Mouse (Mus musculus) layer of hippocampus, adult 9-11 months (tissue): Measurements from ENCODE around the gene Mfn2.

Experiments
- DNase-seq: peaks from one replicate; pipeline ENCODE4 v3.0.0; 2022

Gene Mfn2

GRCm38 (mm10) chr4:147909486-147909885, 5.0 kb upstream of the Mfn2 start:
- no peak for DNase-seq

DNA sequence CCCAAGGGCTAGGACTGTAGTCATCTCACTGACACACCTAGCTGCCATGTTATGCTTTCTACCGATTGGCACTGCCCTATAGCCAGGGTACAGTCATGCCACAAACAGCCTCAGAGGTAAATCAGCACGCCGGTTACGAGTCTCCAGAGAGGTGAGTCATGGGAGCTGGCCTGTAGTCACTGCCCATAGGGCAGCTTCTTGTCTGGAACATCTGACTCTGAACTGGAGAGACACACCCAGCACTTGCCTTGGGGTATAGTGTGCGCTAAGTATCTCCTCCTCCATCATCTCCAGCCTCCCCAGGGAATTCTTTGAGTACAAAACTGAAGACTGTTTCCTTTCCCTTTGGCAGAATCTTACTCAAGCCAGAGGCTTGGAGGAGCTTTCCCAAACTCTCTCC, 1.7 kb upstream of the Mfn2 start:
- DNase-seq, result no peak

GRCm38 (mm10) chr4:147905090-147905659, 671 bp upstream of the Mfn2 start:
- DNase-seq, result no peak

DNA sequence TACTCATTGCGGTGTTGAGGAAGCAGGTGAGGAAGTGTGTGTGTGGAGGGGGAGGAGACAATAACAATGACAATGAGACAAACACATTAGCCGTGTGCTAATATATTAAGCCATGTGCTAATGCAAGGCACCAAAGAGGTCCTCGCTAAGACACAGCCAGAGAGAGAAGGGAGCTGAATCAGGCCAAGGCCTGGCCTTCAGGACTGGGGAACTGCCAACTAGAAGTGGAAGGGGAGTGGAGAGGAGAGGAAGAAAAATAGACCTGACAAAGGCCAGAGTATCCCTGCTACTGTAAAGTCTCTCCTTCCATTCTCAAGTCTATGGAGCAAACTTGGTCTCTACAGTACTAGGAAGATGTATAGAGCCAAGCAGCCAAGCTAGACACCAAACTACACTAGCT, 903 bp downstream of the Mfn2 start:
- no peak for DNase-seq

DNA sequence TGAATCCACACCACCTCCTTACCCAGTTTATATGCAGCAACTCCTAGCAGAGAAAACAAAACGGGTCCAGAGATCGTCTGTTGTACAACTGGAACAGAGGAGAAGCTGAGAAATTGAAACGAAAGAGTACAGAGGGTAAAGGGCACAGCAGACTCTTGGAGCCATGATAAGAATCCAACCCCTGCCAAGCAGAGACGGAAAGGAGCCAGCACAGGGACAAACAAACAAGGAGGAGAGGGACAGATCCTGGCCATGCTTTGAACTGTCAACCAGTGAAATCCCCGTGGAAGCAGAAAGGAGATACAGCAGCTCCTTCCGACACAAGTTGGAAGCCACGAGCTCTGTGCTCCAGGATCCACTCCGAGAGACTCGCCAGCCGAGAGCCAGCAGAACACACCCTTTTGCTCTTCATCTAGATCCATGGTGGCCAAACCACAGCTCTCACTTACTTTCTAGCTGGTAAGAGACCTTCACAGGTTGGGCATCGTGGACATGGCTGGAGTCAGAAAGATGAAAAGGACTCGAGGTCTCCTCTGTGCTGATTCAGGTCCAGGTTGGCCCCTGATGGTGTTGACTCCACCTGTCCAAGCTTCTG, 1.5 kb downstream of the Mfn2 start:
- DNase-seq, result no peak

DNA sequence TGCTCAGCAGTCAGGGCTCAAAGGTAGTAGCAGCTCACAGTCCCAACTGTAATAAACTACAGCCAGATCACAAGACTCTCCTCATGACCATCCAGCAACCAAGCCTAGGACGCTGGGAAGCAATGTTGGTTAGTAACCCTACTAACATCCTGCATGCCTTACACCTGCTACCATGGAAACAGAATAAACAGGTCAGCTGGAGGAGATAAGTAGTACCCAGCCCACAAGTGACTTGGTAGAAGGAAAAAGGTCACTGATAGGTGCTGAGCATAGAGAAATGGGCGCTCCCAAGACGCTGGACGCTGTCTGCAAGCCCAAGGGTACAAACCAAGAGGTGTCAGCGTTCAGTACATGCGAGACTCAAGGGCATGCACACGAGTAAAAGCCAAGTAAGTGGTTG, 4.1 kb downstream of the Mfn2 start:
- no peak for DNase-seq

DNA sequence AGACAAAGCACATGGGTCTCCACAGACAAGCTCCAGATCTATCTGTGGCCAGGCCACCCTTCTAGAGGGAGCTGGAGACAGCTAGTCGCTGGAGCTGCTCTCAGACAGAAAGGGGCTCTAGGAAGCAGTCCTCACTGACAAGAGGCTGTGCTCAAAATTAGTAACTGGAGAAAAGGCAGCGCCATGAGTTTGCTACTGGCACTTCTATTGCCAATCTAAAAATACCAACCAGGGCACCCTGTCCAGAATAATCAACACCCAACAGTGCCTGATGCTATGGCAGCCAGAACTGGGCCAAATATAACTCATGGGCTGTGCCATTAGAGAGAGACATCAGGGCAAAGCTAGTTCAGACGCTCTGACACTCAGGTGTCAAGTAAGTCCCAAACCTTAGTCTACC, 7.2 kb downstream of the Mfn2 start:
- peak; percentile 48 for DNase-seq

GRCm38 (mm10) chr4:147896411-147896810, 8.1 kb downstream of the Mfn2 start:
- DNase-seq, result no peak

- no peak for DNase-seq
Observed at GRCm38 (mm10) chr4:147895815-147896330, 8.6 kb downstream of the Mfn2 start.

DNA sequence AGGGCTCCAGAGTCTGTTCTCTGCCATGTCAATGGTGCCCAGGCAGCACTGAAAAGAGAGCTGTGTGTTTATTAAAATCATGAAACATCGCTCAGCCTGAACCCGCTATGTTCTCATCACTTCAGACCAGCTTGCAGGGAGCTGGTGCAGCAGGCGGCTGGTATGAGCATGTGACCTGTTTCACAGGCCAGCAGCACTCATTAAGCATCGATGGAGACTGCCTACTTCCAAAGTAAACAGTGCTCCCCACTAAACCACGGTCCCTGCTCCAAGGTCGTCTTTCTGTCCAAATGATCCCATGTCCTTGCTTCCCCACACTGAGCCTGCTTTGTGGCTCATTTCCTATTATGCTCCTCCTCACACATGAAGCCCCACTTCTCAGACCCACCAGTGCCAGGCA, 14.2 kb downstream of the Mfn2 start:
- peak; percentile 66 for DNase-seq

DNA sequence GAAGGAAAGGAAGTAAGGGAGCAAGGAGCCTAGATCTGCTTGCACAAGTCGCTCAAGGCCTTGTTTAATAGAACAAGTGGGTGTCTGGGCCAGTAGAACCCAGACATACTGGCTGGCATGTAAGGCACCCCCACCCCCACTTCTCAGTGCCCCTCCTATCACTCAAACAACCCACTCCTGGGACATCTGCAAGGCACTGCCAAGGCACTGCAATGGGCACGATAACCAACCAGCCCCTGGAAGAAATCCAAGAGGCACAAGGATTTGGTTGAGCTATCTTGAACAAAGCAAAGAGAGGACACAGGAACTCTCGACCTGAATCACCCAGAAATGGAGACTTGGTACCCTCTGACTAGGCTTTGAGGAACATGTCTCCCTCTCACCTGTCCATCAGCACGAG, 16.3 kb downstream of the Mfn2 start:
- DNase-seq, result no peak

DNA sequence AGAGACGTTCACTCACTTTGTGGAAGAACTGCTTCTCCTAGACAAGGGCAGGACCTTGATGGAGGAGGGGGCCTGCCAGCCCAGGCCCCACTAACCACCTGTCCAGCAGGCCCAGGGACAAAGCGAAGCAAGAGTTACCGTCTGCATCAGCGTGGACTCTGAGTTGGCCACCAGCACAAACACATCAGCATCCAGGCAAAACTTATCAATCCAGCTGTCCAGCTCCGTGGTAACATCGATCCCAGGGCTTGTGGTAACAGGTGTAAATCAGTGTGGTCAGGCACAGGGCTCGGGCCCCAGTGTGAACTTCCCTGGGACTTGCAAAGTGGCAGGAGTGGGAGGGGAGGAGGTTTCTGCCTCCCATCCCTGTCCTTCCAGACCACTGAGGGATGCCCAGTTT, 17.2 kb downstream of the Mfn2 start:
- no peak for DNase-seq

DNA sequence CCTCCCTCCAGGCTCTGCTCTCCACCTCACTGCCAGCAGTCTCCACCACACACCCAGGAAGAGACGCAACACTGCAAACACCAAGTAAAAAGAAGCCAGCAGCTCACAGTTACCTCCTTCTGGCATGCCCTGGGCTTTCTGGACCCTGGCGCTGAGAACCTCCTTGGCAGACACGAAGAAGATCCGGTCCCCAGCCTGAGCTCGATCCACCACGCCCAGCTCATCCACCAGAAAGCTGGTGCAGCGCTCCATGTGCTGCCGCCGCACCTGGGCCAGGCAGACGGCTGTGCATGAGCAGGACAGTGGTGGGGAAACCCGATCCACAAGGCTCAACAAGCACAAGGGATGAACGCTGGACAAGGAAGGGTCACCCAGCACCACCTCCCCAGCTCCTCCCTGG, 18.3 kb downstream of the Mfn2 start:
- DNase-seq, result no peak

- DNase-seq, result no peak
Observed at GRCm38 (mm10) chr4:147884138-147884537, 20.4 kb downstream of the Mfn2 start.

DNA sequence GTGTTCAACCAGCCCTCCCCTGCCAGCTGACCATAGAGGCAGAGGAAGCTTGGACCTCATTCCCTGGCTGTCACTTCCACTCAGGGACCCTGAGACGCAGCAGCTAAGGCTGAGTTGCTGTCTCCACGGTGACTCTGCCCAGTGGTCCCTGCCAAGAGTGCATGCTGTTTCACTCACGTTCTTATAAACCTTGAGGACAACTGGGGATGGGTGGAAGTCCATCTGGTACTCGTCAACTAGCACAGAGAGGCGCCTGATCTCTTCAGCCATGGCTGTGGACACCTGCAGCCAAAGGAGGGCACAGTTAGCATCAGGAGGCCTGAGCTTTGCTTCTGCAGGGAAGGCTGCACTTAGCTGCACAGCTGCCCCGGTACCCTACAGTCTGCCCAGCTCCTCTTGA, 21.5 kb downstream of the Mfn2 start:
- DNase-seq, result no peak

DNA sequence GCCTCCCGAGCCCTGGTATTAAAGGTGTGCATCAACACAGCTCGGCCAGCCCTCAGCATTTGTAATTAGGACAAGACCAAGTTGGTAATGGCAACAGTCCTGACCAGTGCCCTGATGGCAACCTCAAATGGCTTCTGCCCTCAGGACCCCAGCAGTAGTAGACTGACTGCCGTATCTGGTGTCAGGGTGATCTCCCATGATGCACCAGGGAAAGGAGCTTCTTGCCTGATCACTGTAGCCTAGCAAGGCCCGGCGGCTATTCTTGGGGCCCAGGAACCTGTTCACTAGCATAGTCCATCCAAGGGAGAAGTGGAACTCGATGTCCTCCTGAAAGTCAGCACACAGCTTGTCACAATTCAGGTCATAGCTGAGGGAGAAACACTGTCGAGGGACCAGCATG, 22.7 kb downstream of the Mfn2 start:
- no peak for DNase-seq

DNA sequence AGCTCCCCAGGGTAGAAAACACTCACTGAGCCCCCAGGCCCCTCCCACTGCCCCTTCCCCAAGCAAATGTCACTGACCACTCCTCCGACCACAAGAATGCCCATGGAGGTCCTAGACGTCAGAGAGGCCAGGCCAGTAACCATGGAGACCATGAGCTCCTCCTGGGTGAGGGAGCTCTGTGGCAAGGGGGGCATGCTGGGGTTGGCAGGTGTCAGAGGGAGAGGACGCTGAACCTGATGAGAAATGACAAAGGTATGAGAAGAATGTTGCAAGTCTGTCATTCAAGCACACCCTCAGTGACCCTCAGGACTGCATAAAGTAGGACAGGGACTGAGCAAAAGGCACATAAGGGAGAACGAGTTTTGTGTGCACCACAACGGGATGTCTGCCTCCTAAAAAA, 24.6 kb downstream of the Mfn2 start:
- DNase-seq, result no peak

DNA sequence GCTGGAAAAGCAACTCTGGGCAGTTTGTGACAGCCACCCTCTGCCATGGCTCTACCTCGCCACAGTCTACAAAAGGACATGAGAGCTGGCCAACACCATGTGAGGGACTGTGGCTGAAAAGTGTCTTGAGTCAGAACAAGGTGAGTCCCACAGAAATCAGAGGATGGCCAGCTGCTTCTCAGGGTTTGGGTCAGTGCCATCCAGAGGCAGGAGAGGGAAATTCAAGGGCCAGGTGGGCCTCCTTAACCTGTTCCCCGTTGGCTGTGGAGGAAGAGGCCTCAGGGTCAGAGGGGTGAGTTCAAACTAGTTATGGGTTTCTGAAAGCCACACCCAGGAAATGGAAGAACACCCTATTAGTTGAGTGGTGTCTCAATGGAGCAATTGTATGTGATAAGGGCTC, 25.0 kb downstream of the Mfn2 start:
- DNase-seq, result no peak

- DNase-seq, result no peak
Observed at GRCm38 (mm10) chr4:147878537-147878936, 26.0 kb downstream of the Mfn2 start.

DNA sequence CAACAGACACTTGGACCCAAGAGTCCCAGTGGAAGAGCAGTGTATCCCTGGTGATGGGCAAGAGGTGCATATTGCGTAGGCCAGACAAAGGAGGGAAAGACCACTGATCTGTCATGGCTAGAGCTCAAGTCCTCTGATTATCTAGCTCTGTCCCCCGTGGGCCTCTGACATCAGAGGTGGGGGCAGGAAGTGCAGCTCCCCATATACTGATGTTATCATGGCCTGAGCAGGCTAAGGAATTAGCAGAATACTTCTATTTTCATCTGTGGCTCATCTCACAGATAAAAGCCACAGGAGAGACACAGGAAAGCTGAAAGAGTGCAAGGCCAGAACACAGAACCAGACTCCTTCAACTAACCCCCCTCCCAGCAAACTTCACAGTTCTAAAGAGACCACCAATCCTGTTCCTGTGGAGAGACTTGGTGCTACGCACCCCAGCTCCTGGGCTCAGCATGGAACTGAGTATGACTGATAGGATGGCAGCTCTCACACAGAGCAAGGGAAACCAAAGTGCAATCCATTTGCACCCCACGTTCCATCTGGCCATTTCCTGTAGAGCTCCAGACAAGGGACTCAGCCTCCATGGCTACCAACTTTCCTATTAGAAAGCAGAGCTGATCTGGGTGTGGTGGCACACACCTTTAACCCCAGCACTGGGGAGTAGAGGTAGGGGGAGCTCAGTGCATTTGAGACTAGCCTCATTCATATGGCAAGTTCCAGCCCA, 28.5 kb downstream of the Mfn2 start:
- DNase-seq, result peak; percentile 51

DNA sequence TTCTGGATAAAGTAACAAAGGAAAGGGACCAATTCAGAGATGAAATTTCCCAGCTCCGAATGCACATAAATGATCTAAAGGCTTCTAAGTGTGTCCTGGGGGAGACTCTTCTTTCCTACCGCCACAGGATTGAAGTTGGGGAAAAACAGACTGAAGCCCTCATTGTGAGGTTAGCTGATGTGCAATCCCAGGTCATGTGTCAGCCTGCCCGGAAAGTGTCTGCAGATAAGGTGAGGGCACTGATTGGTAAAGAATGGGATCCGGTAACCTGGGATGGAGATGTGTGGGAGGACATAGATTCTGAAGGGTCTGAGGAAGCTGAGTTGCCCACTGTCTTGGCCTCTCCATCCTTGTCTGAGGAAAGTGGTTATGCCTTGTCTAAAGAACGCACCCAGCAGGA, 35.3 kb downstream of the Mfn2 start:
- no peak for DNase-seq

- peak; percentile 99 for DNase-seq
Observed at GRCm38 (mm10) chr4:147868450-147869031, 36.0 kb downstream of the Mfn2 start, which contains the start of the genes Miip and Fv1. TSS of gene Miip (minus strand) at chr4:147868816. TSS of gene Fv1 (plus strand) at chr4:147868979.

DNA sequence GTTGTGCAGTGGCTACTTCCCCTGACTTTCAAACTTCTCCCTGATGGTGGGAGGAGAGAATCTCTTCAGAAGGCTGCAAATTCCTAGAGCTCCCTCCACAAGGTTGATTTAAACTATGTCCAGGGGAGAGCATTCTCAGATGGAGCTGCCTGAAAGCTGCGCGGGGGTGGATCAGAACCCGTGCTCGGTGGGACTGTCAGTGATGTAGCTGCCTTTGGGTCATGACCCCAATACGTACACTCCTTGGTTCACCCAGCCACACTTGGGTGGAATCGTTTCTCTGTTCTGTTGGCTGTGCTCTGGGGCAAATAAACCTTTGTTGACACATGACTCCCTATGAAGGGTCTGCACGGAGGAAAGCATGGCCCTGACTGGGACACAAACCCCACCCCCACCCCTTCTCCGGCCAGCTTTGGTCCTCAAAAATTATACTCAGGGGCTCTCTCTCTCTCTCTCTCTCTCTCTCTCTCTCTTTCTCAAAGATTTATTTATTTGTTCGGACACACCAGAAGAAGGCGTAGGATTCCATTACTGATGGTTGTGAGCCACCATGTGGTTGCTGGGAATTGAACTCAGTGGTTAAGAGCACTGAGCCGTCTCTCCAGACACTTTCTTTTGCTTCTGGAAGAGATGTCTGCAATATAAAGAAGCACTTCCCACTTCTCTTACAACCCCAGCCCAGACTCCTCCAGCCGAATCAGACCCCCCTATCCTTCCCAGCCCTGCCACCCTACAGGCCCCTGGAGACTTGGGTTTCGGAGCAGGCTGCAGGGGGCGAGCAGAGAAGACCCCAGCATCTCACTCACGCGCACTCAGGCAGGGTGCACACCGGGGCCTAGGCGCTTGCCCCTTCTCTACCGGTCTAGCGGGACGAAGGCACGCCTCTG, 36.7 kb downstream of the Mfn2 start:
- no peak for DNase-seq
